Mouse (Mus musculus): ENCODE results near the gene Egflam.

Egflam gene

DNA sequence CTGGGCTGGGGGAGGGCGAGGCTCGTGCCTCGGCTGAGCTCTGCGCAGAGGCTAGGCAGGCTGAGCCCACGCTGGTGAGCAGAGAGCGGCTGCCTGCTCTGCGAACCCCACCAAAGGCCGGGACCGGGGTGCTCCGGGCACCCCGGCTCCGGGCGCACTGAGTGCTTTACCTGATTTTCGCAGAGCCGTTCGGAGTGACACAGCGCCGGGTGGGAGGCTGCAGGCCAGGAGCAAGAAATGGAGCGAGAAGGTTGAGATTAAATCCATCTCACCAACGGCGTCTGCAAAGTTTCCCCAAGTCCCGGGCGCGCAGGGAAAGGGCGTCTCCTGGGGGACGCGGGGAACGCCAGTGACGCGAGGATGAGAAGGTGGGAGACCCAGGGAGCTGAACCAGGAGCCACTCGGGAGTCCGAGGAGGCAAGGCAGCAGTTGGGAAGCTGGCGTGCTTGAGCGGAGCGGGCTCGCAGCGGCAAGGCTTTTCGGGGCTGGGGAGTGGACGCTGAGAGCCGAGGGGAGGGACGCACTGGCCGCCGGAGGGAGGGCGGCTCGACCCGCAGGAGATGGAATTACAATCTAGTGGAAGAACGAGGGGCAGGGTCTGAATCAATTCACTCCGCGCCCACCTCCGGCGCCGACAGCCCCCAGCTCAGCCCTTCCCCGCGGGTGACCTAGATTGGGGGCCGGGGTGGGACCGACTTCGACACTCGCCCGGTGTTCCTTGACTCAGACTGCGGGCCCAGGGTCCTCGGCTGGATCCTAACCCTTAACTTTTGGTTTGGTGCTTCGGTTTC is at the start of gene Egflam:
Egflam (minus strand) TSS at position 578 of the 791 bp plus-strand sequence.
- no peak for DNase-seq

GRCm38 (mm10) chr15:7443396-7444315 is 45.5 kb upstream of the Egflam start:
- DNase-seq, result peak; percentile 10

DNA sequence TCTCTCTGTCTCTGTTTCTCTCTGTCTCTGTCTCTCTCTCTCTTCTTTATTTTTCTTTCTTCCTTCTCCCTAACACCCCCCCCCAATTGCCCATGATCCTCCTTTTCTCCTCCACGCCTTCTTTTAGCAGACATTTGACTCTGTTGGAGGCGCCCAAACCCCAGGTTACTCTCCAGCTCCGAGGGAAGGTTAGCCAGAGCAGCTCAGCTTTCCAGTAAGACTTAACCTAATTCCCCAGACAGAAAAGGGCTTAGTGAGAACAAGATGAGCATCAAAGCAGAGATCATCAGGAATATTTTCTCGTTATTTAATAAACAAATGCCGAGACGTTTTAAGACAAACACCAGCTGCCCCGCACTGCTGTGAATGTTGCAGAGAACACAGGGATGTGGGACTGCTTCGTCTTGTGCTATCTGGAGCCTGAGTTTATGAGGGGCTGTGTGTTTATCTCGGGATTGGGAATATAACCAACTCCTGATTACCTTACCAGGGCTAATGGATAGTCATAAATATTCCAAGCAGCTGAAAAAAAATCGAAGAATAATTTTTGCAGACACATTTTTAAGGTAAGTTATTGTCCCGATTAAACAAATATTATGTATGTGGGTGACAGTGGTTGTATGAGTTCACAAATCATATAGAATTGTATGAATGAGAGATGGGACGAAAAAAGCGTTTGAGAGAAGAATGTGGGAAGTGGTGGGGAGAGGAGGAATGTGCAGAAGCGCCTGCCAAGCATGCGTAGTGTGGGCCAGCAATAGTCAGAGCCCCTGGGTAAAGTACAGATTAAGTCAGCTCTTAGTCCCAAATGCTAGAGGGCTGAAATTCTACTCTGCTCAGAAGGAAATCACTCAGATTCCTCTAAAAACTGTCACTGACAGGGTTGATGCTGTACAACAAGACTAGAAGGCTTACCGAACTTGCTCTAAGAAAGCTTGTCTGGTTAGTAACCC is 44.2 kb upstream of the Egflam start:
- no peak for DNase-seq

DNA sequence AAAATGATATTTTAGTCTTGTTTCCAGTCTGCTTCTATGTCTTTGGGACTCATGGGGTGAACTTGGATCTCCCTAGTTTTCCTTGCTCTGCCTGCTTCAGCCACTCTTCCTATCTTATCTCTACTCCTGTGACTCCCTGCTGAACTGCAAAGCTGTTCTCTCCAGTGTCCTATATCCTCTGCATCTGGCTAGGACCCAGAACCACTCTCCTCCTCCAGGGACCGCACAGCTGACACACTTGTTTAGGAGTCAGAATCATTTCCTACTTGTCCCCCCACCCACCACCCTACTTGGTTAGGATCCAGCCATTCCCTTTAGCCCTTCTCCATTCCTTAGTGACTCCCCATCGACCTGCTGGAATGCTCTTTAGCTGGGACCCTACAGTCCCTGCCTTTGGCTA is 26.1 kb upstream of the Egflam start:
- no peak for DNase-seq

- no peak for DNase-seq
Observed at GRCm38 (mm10) chr15:7404521-7404920, 6.3 kb upstream of the Egflam start.

- DNase-seq, result no peak
Observed at GRCm38 (mm10) chr15:7398609-7399540, 680 bp upstream of the Egflam start.

DNA sequence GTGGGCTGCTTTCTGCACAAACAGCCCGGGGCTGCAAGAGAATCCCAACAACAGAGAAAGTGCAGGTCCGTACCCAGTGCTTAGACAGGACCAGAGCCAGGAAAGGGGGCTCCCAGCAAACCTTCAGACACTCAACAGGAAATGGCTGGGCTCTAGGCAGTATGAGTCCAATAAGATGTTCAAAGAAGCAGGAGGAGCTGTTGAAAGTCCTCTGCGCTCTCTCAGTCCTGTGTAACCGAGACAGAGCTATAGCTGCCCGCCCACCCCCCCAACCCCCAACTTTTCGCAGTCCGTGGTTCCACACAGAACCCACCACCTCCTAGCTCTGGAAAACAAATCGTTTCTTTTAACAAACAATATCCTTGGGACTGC is 763 bp downstream of the Egflam start:
- no peak for DNase-seq

GRCm38 (mm10) chr15:7383349-7383748 is 14.8 kb downstream of the Egflam start:
- no peak for DNase-seq

GRCm38 (mm10) chr15:7382457-7382856 is 15.7 kb downstream of the Egflam start:
- DNase-seq, result no peak

DNA sequence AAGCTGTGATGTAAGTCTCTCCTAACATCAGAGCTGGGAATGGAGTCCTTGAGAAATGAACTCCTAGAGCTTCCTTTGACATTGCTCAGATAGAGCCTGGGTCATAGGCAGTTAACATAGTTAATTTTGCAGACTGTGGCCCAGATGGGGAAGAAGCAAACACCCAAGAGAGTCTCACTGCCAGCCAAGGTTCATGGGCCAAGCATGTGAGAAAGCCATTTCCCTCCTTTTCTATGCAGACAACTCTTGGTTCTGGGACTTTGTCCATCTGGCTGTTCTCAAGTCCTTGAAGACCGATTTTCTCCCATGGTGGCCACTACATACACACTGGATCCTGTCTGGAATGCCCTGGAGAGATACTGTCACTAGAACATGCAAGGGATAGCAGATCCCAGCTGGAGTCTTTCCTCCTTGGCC is 45.6 kb downstream of the Egflam start:
- DNase-seq, result no peak

GRCm38 (mm10) chr15:7340703-7341309 is 57.4 kb downstream of the Egflam start:
- DNase-seq, result no peak

- no peak for DNase-seq
Observed at GRCm38 (mm10) chr15:7334517-7335298, 63.5 kb downstream of the Egflam start.

GRCm38 (mm10) chr15:7332875-7333274 is 65.3 kb downstream of the Egflam start:
- no peak for DNase-seq

DNA sequence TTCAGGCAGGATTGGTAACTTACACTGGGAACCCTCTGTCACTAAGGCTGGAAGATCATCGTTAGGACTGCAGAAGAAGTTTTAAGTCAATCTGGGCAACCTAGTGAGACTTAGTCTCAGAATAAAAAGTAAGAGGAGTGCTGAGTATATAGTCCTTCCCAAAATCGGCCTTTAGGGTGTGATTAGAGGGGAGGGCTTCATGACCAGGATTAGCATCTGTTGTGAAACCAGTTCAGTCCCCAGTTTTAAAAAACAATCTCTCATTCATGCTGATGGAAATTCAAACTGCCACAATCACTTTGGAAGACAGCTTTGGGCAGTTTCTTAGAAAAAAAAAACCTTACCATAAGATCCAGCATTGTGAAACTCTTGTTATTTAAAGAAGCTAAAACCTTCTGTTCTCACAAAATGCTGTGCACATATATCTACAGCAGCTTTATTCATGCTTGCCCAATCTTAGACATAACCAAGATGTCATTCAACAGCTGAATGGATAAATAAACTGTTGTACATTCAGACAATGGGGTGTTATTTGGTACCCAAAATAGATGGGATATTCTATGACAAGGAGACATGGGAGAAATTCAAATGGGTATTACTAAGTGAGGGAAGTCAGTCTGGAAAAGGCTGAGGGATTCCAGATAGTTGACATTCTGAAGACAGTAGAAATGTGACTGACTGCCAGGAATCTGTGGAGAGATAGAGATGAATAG is 75.4 kb downstream of the Egflam start:
- DNase-seq, result no peak

GRCm38 (mm10) chr15:7320901-7321300 is 77.3 kb downstream of the Egflam start:
- no peak for DNase-seq

DNA sequence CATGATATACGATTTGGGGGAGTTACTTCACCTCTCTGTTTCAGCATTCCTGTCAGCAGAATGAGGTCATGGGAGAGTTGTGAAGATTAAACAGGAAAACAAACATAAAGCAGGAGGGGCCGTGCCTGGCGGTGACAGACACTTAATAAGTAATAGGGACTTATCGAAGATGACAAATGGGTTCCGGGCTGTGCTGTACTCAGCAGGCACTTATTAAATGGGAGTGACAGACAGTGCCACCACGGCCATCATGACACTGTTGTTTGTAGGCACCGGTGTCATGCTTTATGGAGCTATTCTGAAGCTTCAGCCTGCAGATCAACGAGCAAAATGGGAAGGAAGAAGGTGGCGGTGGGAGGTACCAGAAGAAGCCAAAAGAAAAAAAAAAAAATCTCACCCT is 82.7 kb downstream of the Egflam start:
- DNase-seq, result no peak

DNA sequence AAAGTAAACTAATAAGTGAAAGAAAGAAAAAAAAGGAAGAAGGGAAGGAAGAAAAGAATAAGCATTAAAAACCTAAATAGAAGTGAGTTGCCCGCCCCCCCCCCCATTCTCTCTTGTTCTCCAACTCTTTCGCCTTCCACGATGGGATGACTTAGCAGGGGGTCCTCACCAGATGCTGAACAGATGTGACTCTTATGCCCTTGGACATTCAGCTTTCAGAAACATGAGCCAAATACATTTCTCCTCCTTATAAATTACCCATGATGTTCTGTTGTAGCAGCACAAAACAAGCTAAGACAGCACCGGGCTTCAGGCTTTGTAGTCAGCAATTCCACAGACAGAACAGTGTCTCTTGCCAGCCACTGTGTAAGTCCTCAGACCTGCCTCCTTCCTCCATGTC is 89.5 kb downstream of the Egflam start:
- no peak for DNase-seq

GRCm38 (mm10) chr15:7299892-7300291 is 98.3 kb downstream of the Egflam start:
- no peak for DNase-seq

- DNase-seq, result no peak
Observed at GRCm38 (mm10) chr15:7295199-7295598, 103.0 kb downstream of the Egflam start.

- no peak for DNase-seq
Observed at GRCm38 (mm10) chr15:7292854-7293253, 105.3 kb downstream of the Egflam start.

Measured in right cerebral cortex, postnatal 14 days (tissue).